Mouse (Mus musculus) MEL (cell line): ENCODE measurements around the gene Ints7. TPM values are rescaled to one million over a fixed set of nuclear protein-coding genes. Genes with fewer than 3 reads are reported as not detected.

ENCODE experiments used
- DNase-seq: peaks from one replicate; pipeline ENCODE4 v3.0.0; 2011; ENCODE audit warnings: low read depth, low spot score
- H3K27ac ChIP-seq: 2 replicates; pipeline ENCODE4 v1.5.1; 2012; ENCODE audit warnings: low read depth, mild to moderate bottlenecking, control low read depth, low read length, moderate library complexity; ENCODE audit not compliant: control insufficient read depth
- H3K27me3 ChIP-seq, 2 experiments: fragments of 150-350 bp in 1 of 2; sonication (generic) in 1 of 2; 2 replicates each; pipeline ENCODE4 v1.6.1; 2012; ENCODE audit warnings: low read length in 2 of 2, mild to moderate bottlenecking in 2 of 2, improper control_type of control experiment in 1 of 2, moderate library complexity in 1 of 2; ENCODE audit not compliant: insufficient read depth in 2 of 2, control insufficient read depth in 1 of 2
- H3K36me3 ChIP-seq, 2 experiments: 2 replicates each; pipeline ENCODE4 v1.6.1; 2012 to 2014; ENCODE audit warnings: low read length in 2 of 2, improper control_type of control experiment in 1 of 2, inconsistent platforms in 1 of 2, mild to moderate bottlenecking in 1 of 2; ENCODE audit not compliant: insufficient read depth in 2 of 2, control insufficient read depth in 1 of 2
- H3K4me1 ChIP-seq, 2 experiments: fragments of 150-350 bp in 1 of 2; sonication (generic) in 1 of 2; 2 replicates each; pipeline ENCODE4 v1.6.1; 2012; ENCODE audit warnings: low read length in 2 of 2, improper control_type of control experiment in 1 of 2, mild to moderate bottlenecking in 1 of 2; ENCODE audit not compliant: insufficient read depth in 2 of 2, control insufficient read depth in 1 of 2
- H3K4me3 ChIP-seq, 2 experiments: fragments of 150-350 bp in 1 of 2; sonication (generic) in 1 of 2; 2 replicates each; pipeline ENCODE4 v1.5.1; 2012; ENCODE audit warnings: low read depth in 2 of 2, low read length in 2 of 2, mild to moderate bottlenecking in 2 of 2, moderate library complexity in 2 of 2, control low read depth in 1 of 2, improper control_type of control experiment in 1 of 2; ENCODE audit not compliant: control insufficient read depth in 1 of 2, insufficient read depth in 1 of 2
- H3K79me2 ChIP-seq: 2 replicates; pipeline ENCODE4 v1.6.1; 2012; ENCODE audit warnings: mild to moderate bottlenecking, low read length, moderate library complexity; ENCODE audit not compliant: control insufficient read depth, poor library complexity, insufficient read depth
- H3K9ac ChIP-seq: 2 replicates; pipeline ENCODE4 v1.6.1; 2012; ENCODE audit warnings: low read depth, mild to moderate bottlenecking, control low read depth, low read length, moderate library complexity; ENCODE audit not compliant: control insufficient read depth, poor library complexity, severe bottlenecking
- H3K9me3 ChIP-seq: fragments of 150-350 bp; sonication (generic); replicated peaks from 2 replicates; pipeline ENCODE4 v1.6.1; 2012; ENCODE audit warnings: mild to moderate bottlenecking, low read length, improper control_type of control experiment, moderate library complexity; ENCODE audit not compliant: insufficient read depth
- CHD2 ChIP-seq: IDR thresholded peaks from 2 replicates; pipeline ENCODE4 v1.6.1; 2011; ENCODE audit warnings: low read length, improper control_type of control experiment
- E2F4 ChIP-seq: IDR thresholded peaks from 2 replicates; pipeline ENCODE4 v1.6.1; 2011; ENCODE audit warnings: low read depth, low read length, improper control_type of control experiment, borderline replicate concordance
- ELF1 ChIP-seq: IDR thresholded peaks from 2 replicates; pipeline ENCODE4 v1.6.1; 2014; ENCODE audit warnings: low read depth, mild to moderate bottlenecking, inconsistent platforms, low read length, improper control_type of control experiment, moderate library complexity
- ETS1 ChIP-seq: IDR thresholded peaks from 2 replicates; pipeline ENCODE4 v1.6.1; 2012; ENCODE audit warnings: low read depth, mild to moderate bottlenecking, inconsistent platforms, low read length, improper control_type of control experiment, moderate library complexity
- GATA1 ChIP-seq: IDR thresholded peaks from 2 replicates; pipeline ENCODE4 v1.6.1; 2011; ENCODE audit warnings: low read depth, low read length, improper control_type of control experiment
- JUND ChIP-seq: IDR thresholded peaks from 2 replicates; pipeline ENCODE4 v1.6.1; 2011; ENCODE audit warnings: low read depth, mild to moderate bottlenecking, improper control_type of control experiment, low read length
- KAT2A ChIP-seq: conservative IDR thresholded peaks from 2 replicates; pipeline ENCODE4 v1.6.1; 2012; ENCODE audit warnings: low read depth, low read length, improper control_type of control experiment, inconsistent platforms
- MAFK ChIP-seq: IDR thresholded peaks from 2 replicates; pipeline ENCODE4 v1.6.1; 2011; ENCODE audit warnings: low read depth, mild to moderate bottlenecking, low read length, improper control_type of control experiment, borderline replicate concordance
- MAX ChIP-seq: IDR thresholded peaks from 2 replicates; pipeline ENCODE4 v1.6.1; 2011; ENCODE audit warnings: low read length, improper control_type of control experiment
- MAZ ChIP-seq: IDR thresholded peaks from 2 replicates; pipeline ENCODE4 v1.6.1; 2012; ENCODE audit warnings: low read depth, mild to moderate bottlenecking, inconsistent platforms, low read length, improper control_type of control experiment
- MEF2A ChIP-seq: IDR thresholded peaks from 2 replicates; pipeline ENCODE4 v1.6.1; 2014; ENCODE audit warnings: low read depth, mild to moderate bottlenecking, inconsistent platforms, low read length, improper control_type of control experiment; ENCODE audit not compliant: poor library complexity, insufficient replicate concordance, severe bottlenecking; ENCODE audit errors: extremely low read depth
- MXI1 ChIP-seq: IDR thresholded peaks from 2 replicates; pipeline ENCODE4 v1.6.1; 2011; ENCODE audit warnings: mild to moderate bottlenecking, low read depth, low read length, improper control_type of control experiment
- MYB ChIP-seq: IDR thresholded peaks from 2 replicates; pipeline ENCODE4 v1.6.1; 2011; ENCODE audit warnings: mild to moderate bottlenecking, low read depth, low read length, improper control_type of control experiment
- TAL1 ChIP-seq: IDR thresholded peaks from 2 replicates; pipeline ENCODE4 v1.6.1; 2012; ENCODE audit warnings: mild to moderate bottlenecking, inconsistent platforms, low read length, moderate library complexity, mixed read lengths
- UBTF ChIP-seq: IDR thresholded peaks from 2 replicates; pipeline ENCODE4 v1.6.1; 2012; ENCODE audit warnings: low read depth, mild to moderate bottlenecking, inconsistent platforms, low read length, improper control_type of control experiment, moderate library complexity, borderline replicate concordance; ENCODE audit not compliant: insufficient read depth
- USF1 ChIP-seq: IDR thresholded peaks from 2 replicates; pipeline ENCODE4 v1.6.1; 2014; ENCODE audit warnings: low read depth, mild to moderate bottlenecking, inconsistent platforms, low read length, improper control_type of control experiment, moderate library complexity
- USF2 ChIP-seq, 2 experiments: IDR thresholded peaks; 2 replicates each; pipeline ENCODE4 v1.6.1; 2011 to 2012; ENCODE audit warnings: improper control_type of control experiment in 2 of 2, low read length in 2 of 2, borderline replicate concordance in 1 of 2, inconsistent platforms in 1 of 2, low read depth in 1 of 2, mild to moderate bottlenecking in 1 of 2; ENCODE audit not compliant: insufficient read depth in 1 of 2
- ZNF384 ChIP-seq: IDR thresholded peaks from 2 replicates; pipeline ENCODE4 v1.6.1; 2012; ENCODE audit warnings: low read depth, mild to moderate bottlenecking, inconsistent platforms, low read length, improper control_type of control experiment
- polyA plus RNA-seq, 2 experiments: library from polyadenylated mRNA; stranded (reverse) in 1 of 2; unstranded in 1 of 2; fragments of >175 nt in 1 of 2; fragments of >200 nt in 1 of 2; gene quantifications; 2 replicates each; pipeline versions ENCODE4 v1.2.1 to v1.2.4; 2012; ENCODE audit warnings: low replicate concordance in 2 of 2, low read depth in 1 of 2; ENCODE audit not compliant: insufficient read length in 2 of 2, insufficient read depth in 1 of 2, missing spikeins in 1 of 2
- total RNA-seq: library from RNA; depleted of rRNA; stranded (reverse); fragments of 300-350 nt; gene quantifications from 2 replicates; pipeline ENCODE4 v1.2.3, GENCODE M21; 2012

Ints7 gene
- total and polyA plus RNA-seq, 3 experiments: 44.2 to 84.5 (median 83.5) TPM

DNA sequence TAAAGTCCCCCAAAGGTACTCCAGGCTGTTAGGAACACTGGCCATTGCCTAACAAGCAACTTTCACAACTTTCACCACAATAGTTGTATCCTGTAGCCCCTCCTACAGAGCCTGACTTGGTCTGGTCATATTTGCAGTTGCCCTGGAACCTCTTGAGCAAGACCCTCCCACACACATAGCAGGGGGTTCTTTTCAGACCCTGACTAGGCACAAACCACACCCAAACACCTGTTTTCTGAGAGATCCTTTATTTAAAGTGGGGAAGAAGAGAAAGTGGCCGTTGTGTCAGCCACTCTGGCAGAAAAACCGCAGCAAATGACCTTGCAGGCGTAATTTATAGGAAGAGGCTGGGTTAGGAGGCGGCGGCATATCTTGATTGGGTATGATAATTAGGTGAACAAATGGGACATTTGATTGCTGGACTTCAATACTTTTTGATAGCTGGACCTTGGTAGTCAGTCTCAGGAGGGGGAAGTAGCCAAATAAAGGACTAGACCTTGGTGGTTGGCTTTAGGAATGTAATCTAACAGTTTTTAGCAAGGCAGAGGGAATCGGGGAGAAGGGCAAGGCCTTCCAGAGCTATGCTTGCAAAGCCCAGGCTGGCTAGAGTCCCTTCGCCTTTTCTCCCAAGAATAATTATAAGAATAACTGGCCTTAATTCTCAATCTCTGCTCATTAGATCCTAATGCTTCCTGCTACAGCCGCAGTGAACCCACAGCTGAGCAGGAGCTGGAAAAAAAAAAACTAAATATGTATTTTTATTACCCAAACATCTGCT lies 85.8 kb downstream of the Ints7 start:
- DNase-seq: no peak
- no peak for TF ChIP-seq GATA1
- no peak for TF ChIP-seq MAZ
- TF ChIP-seq ELF1: no peak
- no peak for TF ChIP-seq E2F4
- TF ChIP-seq ZNF384: no peak
- no peak for TF ChIP-seq MAX
- TF ChIP-seq USF1: no peak
- no peak for TF ChIP-seq JUND
- TF ChIP-seq MEF2A: no peak
- TF ChIP-seq MAFK: no peak
- TF ChIP-seq KAT2A: no peak
- no peak for TF ChIP-seq USF2 (IDR thresholded peaks at IDR 0.05; ENCODE audit: borderline replicate concordance in 1 of 2, insufficient read depth in 1 of 2, low read depth in 1 of 2, low read length in 2 of 2)
- TF ChIP-seq ETS1: no peak
- TF ChIP-seq UBTF: no peak
- no peak for TF ChIP-seq MYB
- no peak for TF ChIP-seq TAL1
- no peak for TF ChIP-seq MXI1
- Histone ChIP-seq H3K9me3 (no peaks in the 10 kb centered on the region), H3K9ac (no peak overlapping the region), H3K27me3 (peaks cover 3% of the 10 kb centered on the region in 2 experiments; a peak in 2 of 4 replicates), H3K79me2 (no peaks in the 10 kb centered on the region), H3K4me3 (no peak overlapping the region), H3K27ac (no peak overlapping the region), H3K36me3 (no peaks in the 10 kb centered on the region), H3K4me1 (no peaks in the 10 kb centered on the region)

DNA sequence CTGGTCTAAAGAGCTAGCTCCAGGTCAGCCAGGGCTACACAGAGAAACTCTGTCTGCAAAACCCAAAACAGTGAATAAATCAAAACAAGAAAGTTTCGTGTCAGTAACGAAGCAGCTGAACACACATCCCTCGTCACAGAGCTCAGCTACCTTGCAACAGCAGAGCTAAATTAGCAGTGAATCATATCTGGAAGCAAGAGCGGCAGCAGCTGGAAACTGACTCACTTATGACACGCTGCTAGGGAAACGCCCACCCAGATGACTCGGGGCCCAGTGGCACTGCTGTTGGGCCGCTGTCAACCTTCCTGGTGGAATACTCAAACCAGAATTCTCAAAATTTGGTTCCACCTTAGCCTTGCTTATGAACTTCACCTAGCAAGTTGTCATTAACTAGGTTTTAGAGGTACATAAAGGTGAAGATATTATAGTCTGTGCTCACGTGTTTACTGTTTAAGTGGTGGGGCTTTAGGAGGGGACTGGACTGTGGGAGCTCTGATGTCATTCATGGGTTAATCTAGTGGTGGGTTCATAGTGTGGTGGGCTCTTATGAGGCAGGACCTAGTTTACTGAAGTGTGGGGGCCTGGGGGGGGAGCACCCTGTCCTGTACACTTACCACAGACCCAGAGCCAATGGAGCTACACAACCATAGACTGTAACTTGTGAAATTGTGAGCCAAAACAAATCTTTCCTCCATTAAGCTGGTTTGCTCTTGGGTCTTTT lies 86.9 kb downstream of the Ints7 start:
- no peaks in the 10 kb centered on the region for H3K4me1 ChIP-seq
- peaks cover 3% of the 10 kb centered on the region in 2 experiments; a peak in 1 of 4 replicates for H3K27me3 ChIP-seq
- H3K9ac ChIP-seq: no peak overlapping the region
- TF ChIP-seq CHD2 (no peak), MXI1 (no peak), MAZ (no peak), TAL1 (no peak), MEF2A (no peak)
- H3K27ac ChIP-seq: no peak overlapping the region
- H3K4me3 ChIP-seq: no peak overlapping the region
- H3K9me3 ChIP-seq: no peaks in the 10 kb centered on the region
- DNase-seq: peak; percentile 23
- H3K36me3 ChIP-seq: no peaks in the 10 kb centered on the region
- H3K79me2 ChIP-seq: no peaks in the 10 kb centered on the region
